Mouse (Mus musculus): Measurements from ENCODE around the gene 3110018I06Rik. TPM values are rescaled to one million over a fixed set of nuclear protein-coding genes. Genes with fewer than 3 reads are reported as not detected.

The 3110018I06Rik gene
- polyA plus RNA-seq (2015; fragmentation: Nextera tagmentation; extraction: Ambion mirVana), result not detected in 2 replicates

GRCm38 (mm10) chr12:107488371-107488770 lies at the start of gene 3110018I06Rik:
TSS of gene 3110018I06Rik (plus strand) at chr12:107488632.
- WGBS, result 89% methylated on average over 6 of the region's 6 CpGs
- Histone ChIP-seq H3K4me3 (replicated peaks; ENCODE audit: low read length) (no peak within 1 kb of the TSS), H3K9me3 (ENCODE audit: control insufficient read depth, low read length) (0 out of 2 replicates have a peak, but pooled peaks cover 2% of the 10 kb centered on the region), H3K27me3 (replicated peaks; ENCODE audit: control insufficient read depth, insufficient read depth, low read length) (no peaks in the 10 kb centered on the region), H3K27ac (ENCODE audit: low read length) (no peak within 1 kb of the TSS), H3K36me3 (ENCODE audit: control insufficient read depth, insufficient read depth) (no peaks in the 10 kb centered on the region), H3K4me1 (replicated peaks; ENCODE audit: control insufficient read depth, insufficient read depth, low read length) (no peaks in the 10 kb centered on the region), H3K9ac (replicated peaks; ENCODE audit: low read depth, low read length) (no peak within 1 kb of the TSS), H3K4me2 (ENCODE audit: low read length) (no peak within 1 kb of the TSS)
- ATAC-seq, result no peak

DNA sequence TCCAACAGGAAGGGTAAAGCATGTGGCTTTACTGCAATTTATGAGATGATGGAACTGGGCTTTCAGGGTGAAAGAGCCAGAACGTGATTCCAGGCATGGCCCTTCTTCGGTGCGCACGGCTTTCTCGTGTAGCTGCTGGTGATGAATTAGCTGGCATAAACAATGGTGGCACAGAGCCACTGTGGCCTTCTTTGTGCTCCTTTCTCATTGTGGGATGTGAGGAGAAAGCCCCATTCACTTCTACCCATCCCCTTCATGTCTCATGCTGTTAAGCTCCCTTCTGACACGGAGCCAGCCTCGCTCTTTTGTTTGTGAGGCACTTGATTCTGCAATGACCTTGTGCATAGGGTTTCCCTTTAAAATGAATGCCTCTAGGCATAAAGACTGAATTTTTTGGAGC lies 43.8 kb upstream of the 3110018I06Rik start:
- 23% methylated on average over 7 of the region's 7 CpGs for WGBS
- H3K36me3 ChIP-seq (ENCODE audit: control insufficient read depth, insufficient read depth), result no peaks in the 10 kb centered on the region
- H3K9ac ChIP-seq (replicated peaks; ENCODE audit: low read depth, low read length), result no peak overlapping the region
- no peaks in the 10 kb centered on the region for H3K27me3 ChIP-seq (replicated peaks; ENCODE audit: control insufficient read depth, insufficient read depth, low read length)
- H3K27ac ChIP-seq (ENCODE audit: low read length), result no peak overlapping the region
- no peak overlapping the region for H3K4me2 ChIP-seq (ENCODE audit: low read length)
- H3K4me1 ChIP-seq (replicated peaks; ENCODE audit: control insufficient read depth, insufficient read depth, low read length), result no peaks in the 10 kb centered on the region
- no peaks in the 10 kb centered on the region for H3K9me3 ChIP-seq (ENCODE audit: control insufficient read depth, low read length)
- H3K4me3 ChIP-seq (replicated peaks; ENCODE audit: low read length), result no peak overlapping the region
- no peak for ATAC-seq

- Histone ChIP-seq H3K4me1 (replicated peaks; ENCODE audit: control insufficient read depth, insufficient read depth, low read length) (no peaks in the 10 kb centered on the region), H3K36me3 (ENCODE audit: control insufficient read depth, insufficient read depth) (no peaks in the 10 kb centered on the region), H3K27ac (ENCODE audit: low read length) (no peak overlapping the region), H3K9me3 (ENCODE audit: control insufficient read depth, low read length) (no peaks in the 10 kb centered on the region), H3K27me3 (replicated peaks; ENCODE audit: control insufficient read depth, insufficient read depth, low read length) (no peaks in the 10 kb centered on the region), H3K4me2 (ENCODE audit: low read length) (no peak overlapping the region), H3K4me3 (replicated peaks; ENCODE audit: low read length) (no peak overlapping the region), H3K9ac (replicated peaks; ENCODE audit: low read depth, low read length) (no peak overlapping the region)
- 81% methylated on average over 9 of the region's 9 CpGs for WGBS
- no peak for ATAC-seq
Measured at GRCm38 (mm10) chr12:107457835-107458234, 30.6 kb upstream of the 3110018I06Rik start.

DNA sequence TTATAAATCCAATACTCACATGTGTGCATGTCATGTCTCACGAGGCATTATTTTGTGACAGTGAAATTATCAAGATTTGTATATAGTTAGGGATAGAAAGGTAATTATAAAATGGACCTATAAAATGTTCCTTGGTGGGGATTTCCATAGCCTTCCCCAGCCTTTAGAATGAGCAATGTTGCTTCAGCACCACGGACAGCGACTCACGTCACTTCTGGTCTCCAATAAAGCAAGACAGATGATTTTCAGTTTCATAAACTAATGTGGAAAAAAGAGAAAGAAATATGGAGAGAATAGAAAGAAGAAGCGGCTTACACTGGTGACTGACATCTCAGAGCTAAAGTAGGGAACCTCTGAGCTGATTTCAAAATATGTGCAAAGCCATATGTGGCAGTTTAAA lies 23.7 kb upstream of the 3110018I06Rik start:
- H3K4me2 ChIP-seq (ENCODE audit: low read length), result no peak overlapping the region
- no peak for ATAC-seq
- no peaks in the 10 kb centered on the region for H3K9me3 ChIP-seq (ENCODE audit: control insufficient read depth, low read length)
- 23% methylated on average over 5 of the region's 5 CpGs for WGBS
- H3K36me3 ChIP-seq (ENCODE audit: control insufficient read depth, insufficient read depth), result no peaks in the 10 kb centered on the region
- H3K27ac ChIP-seq (ENCODE audit: low read length), result no peak overlapping the region
- H3K9ac ChIP-seq (replicated peaks; ENCODE audit: low read depth, low read length), result no peak overlapping the region
- peaks cover 7% of the 10 kb centered on the region; the same call in 1 of the 2 replicates for H3K4me1 ChIP-seq (replicated peaks; ENCODE audit: control insufficient read depth, insufficient read depth, low read length)
- no peak overlapping the region for H3K4me3 ChIP-seq (replicated peaks; ENCODE audit: low read length)
- H3K27me3 ChIP-seq (replicated peaks; ENCODE audit: control insufficient read depth, insufficient read depth, low read length), result no peaks in the 10 kb centered on the region

DNA sequence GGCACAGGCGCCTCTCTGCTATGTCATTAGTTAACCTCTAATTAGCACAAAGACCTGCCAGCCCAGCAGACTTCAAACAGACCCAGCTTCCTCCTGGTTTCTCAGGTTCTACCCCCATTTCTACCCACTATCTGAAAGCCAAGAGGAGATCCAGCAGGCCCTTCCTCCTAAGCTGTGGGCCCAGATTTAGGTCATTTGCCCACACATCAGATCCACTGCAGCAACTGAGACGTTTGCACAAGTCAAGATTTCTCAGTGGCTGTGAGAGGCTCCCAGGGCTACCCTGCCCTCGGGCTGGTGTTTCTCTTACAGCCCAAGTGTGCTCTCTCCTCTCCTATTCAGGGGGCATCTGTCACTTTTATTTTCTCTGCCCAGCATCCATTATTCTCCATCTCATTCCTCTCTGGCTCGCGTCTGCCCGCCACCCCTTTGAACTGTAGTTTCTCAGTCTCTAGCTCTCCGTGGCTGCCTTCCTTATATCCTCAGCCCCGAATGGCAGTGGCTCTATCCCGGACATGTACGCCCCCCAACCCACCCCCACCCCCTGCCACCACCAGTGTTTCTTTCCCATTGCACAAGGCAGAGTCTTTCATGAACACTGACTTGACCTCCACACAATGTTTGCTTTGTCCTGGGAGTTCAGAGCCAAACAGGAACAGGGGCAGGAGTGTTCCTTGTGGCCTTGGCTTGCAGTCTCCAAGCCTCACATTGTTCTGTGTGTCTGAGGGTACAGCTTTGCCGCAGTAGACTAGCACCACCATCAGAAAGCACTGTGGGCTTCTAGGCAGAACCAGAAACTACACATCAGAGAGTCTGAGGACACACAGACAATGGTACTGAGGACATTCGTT lies 11.8 kb upstream of the 3110018I06Rik start:
- Histone ChIP-seq H3K27ac (ENCODE audit: low read length) (no peak overlapping the region), H3K4me1 (replicated peaks; ENCODE audit: control insufficient read depth, insufficient read depth, low read length) (peaks cover 11% of the 10 kb centered on the region), H3K4me3 (replicated peaks; ENCODE audit: low read length) (no peak overlapping the region), H3K27me3 (replicated peaks; ENCODE audit: control insufficient read depth, insufficient read depth, low read length) (no peaks in the 10 kb centered on the region), H3K9ac (replicated peaks; ENCODE audit: low read depth, low read length) (no peak overlapping the region), H3K36me3 (ENCODE audit: control insufficient read depth, insufficient read depth) (no peaks in the 10 kb centered on the region), H3K4me2 (ENCODE audit: low read length) (no peak overlapping the region), H3K9me3 (ENCODE audit: control insufficient read depth, low read length) (no peaks in the 10 kb centered on the region)
- ATAC-seq, result peak; percentile 31; the same call in 1 of the 2 replicates
- 14% methylated on average over 12 of the region's 12 CpGs for WGBS

GRCm38 (mm10) chr12:107479350-107479749 lies 9.1 kb upstream of the 3110018I06Rik start:
- Histone ChIP-seq H3K27ac (ENCODE audit: low read length) (no peak overlapping the region), H3K9ac (replicated peaks; ENCODE audit: low read depth, low read length) (no peak overlapping the region), H3K36me3 (ENCODE audit: control insufficient read depth, insufficient read depth) (no peaks in the 10 kb centered on the region), H3K27me3 (replicated peaks; ENCODE audit: control insufficient read depth, insufficient read depth, low read length) (no peaks in the 10 kb centered on the region), H3K4me1 (replicated peaks; ENCODE audit: control insufficient read depth, insufficient read depth, low read length) (peaks cover 11% of the 10 kb centered on the region), H3K9me3 (ENCODE audit: control insufficient read depth, low read length) (no peaks in the 10 kb centered on the region), H3K4me2 (ENCODE audit: low read length) (no peak overlapping the region), H3K4me3 (replicated peaks; ENCODE audit: low read length) (no peak overlapping the region)
- ATAC-seq, result no peak
- WGBS, result 4% methylated on average over 3 of the region's 3 CpGs

DNA sequence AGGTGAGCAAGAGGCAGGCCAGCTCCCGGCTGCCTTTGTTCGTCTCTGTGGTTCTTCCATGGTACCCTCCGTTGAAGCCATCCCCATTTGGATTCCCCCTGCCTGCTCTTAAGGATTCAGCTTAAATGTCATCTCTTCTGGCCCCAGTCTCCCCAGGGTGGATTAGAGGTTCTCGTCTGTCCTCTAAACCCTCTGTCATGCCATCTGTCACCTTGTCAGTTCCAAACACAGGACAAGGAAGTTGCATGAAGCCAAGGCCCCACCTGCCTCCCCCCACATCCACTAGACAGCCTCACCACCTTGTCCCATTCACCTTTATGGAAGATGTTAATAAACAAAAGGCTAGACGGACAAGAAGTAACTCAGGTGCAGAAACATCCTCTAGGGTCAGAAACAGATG lies 5.4 kb upstream of the 3110018I06Rik start:
- no peak for ATAC-seq
- Histone ChIP-seq H3K4me3 (replicated peaks; ENCODE audit: low read length) (no peak overlapping the region), H3K9ac (replicated peaks; ENCODE audit: low read depth, low read length) (no peak overlapping the region), H3K27me3 (replicated peaks; ENCODE audit: control insufficient read depth, insufficient read depth, low read length) (no peaks in the 10 kb centered on the region), H3K27ac (ENCODE audit: low read length) (no peak overlapping the region), H3K36me3 (ENCODE audit: control insufficient read depth, insufficient read depth) (no peaks in the 10 kb centered on the region), H3K4me2 (ENCODE audit: low read length) (no peak overlapping the region), H3K9me3 (ENCODE audit: control insufficient read depth, low read length) (0 out of 2 replicates have a peak, but pooled peaks cover 2% of the 10 kb centered on the region), H3K4me1 (replicated peaks; ENCODE audit: control insufficient read depth, insufficient read depth, low read length) (no peaks in the 10 kb centered on the region)
- 83% methylated on average over 5 of the region's 5 CpGs for WGBS

- Histone ChIP-seq H3K36me3 (ENCODE audit: control insufficient read depth, insufficient read depth) (no peaks in the 10 kb centered on the region), H3K27me3 (replicated peaks; ENCODE audit: control insufficient read depth, insufficient read depth, low read length) (no peaks in the 10 kb centered on the region), H3K27ac (ENCODE audit: low read length) (no peak overlapping the region), H3K4me2 (ENCODE audit: low read length) (no peak overlapping the region), H3K4me1 (replicated peaks; ENCODE audit: control insufficient read depth, insufficient read depth, low read length) (no peaks in the 10 kb centered on the region), H3K4me3 (replicated peaks; ENCODE audit: low read length) (no peak overlapping the region), H3K9me3 (ENCODE audit: control insufficient read depth, low read length) (0 out of 2 replicates have a peak, but pooled peaks cover 2% of the 10 kb centered on the region), H3K9ac (replicated peaks; ENCODE audit: low read depth, low read length) (no peak overlapping the region)
- ATAC-seq, result no peak
- 87% methylated on average over 1 of the region's 1 CpGs for WGBS
Measured at GRCm38 (mm10) chr12:107491344-107491743, 2.9 kb downstream of the 3110018I06Rik start.

GRCm38 (mm10) chr12:107496924-107497323 lies 8.5 kb downstream of the 3110018I06Rik start:
- H3K27me3 ChIP-seq (replicated peaks; ENCODE audit: control insufficient read depth, insufficient read depth, low read length), result no peaks in the 10 kb centered on the region
- H3K4me2 ChIP-seq (ENCODE audit: low read length), result no peak overlapping the region
- no peaks in the 10 kb centered on the region for H3K4me1 ChIP-seq (replicated peaks; ENCODE audit: control insufficient read depth, insufficient read depth, low read length)
- no peak overlapping the region for H3K9ac ChIP-seq (replicated peaks; ENCODE audit: low read depth, low read length)
- H3K9me3 ChIP-seq (ENCODE audit: control insufficient read depth, low read length), result no peaks in the 10 kb centered on the region
- ATAC-seq, result no peak
- 83% methylated on average over 5 of the region's 5 CpGs for WGBS
- H3K27ac ChIP-seq (ENCODE audit: low read length), result no peak overlapping the region
- H3K36me3 ChIP-seq (ENCODE audit: control insufficient read depth, insufficient read depth), result no peaks in the 10 kb centered on the region
- H3K4me3 ChIP-seq (replicated peaks; ENCODE audit: low read length), result no peak overlapping the region
